Mouse (Mus musculus) liver, embryonic 14.5 days (tissue): ENCODE data around the gene Slc25a19. TPM values are rescaled to one million over a fixed set of nuclear protein-coding genes. Genes with fewer than 3 reads are reported as not detected.

Experiments used
- ATAC-seq: fragments of 200-750 bp; cut with Nextera tagmentation; 2 replicates; pipeline ENCODE4 v1.8.0; 2017; ENCODE audit warnings: moderate number of reproducible peaks, mild to moderate bottlenecking, moderate library complexity; ENCODE audit not compliant: insufficient read depth
- DNase-seq, 3 experiments: peaks; one replicate each; pipeline ENCODE4 v3.0.0-alpha.2; 2012 to 2013; ENCODE audit warnings: low read depth in 3 of 3, low spot score in 3 of 3
- H3K27ac ChIP-seq: fragments of 300-500 bp; sonication (generic); 2 replicates; pipeline ENCODE4 v1.5.1; 2014; ENCODE audit warnings: moderate library complexity, mild to moderate bottlenecking, control low read depth, inconsistent platforms
- H3K27me3 ChIP-seq: fragments of 300-500 bp; sonication (generic); 2 replicates; pipeline ENCODE4 v1.6.1; 2014; ENCODE audit warnings: mild to moderate bottlenecking, low read length, moderate library complexity; ENCODE audit not compliant: control insufficient read depth, insufficient read depth
- H3K36me3 ChIP-seq: fragments of 300-500 bp; sonication (generic); replicated peaks from 2 replicates; pipeline ENCODE4 v1.6.1; 2014; ENCODE audit warnings: low read depth; ENCODE audit not compliant: control insufficient read depth, insufficient read depth
- H3K4me1 ChIP-seq, 2 experiments: fragments of 200-500 bp in 1 of 2; fragments of 300-500 bp in 1 of 2; sonication (generic) in 1 of 2; replicated peaks; 2 replicates each; pipeline ENCODE4 v1.6.1; 2012 to 2014; ENCODE audit warnings: antibody characterized with exemption in 1 of 2, inconsistent platforms in 1 of 2, low read length in 1 of 2; ENCODE audit not compliant: control insufficient read depth in 2 of 2, insufficient read depth in 2 of 2
- H3K4me2 ChIP-seq: fragments of 300-500 bp; sonication (generic); 2 replicates; pipeline ENCODE4 v1.6.1; 2014; ENCODE audit warnings: low read depth, mild to moderate bottlenecking, control low read depth, moderate library complexity
- H3K4me3 ChIP-seq, 2 experiments: fragments of 200-500 bp in 1 of 2; fragments of 300-500 bp in 1 of 2; sonication (generic) in 1 of 2; 2 replicates each; pipeline ENCODE4 v1.5.1; 2012 to 2014; ENCODE audit warnings: low read depth in 2 of 2, low read length in 2 of 2, mild to moderate bottlenecking in 2 of 2, control low read depth in 1 of 2, inconsistent platforms in 1 of 2, moderate library complexity in 1 of 2; ENCODE audit not compliant: insufficient read depth in 1 of 2
- H3K9ac ChIP-seq: fragments of 300-500 bp; sonication (generic); replicated peaks from 2 replicates; pipeline ENCODE4 v1.6.1; 2014; ENCODE audit warnings: mild to moderate bottlenecking, control low read depth, moderate library complexity
- H3K9me3 ChIP-seq: fragments of 300-500 bp; sonication (generic); 2 replicates; pipeline ENCODE4 v1.6.1; 2016; ENCODE audit warnings: low read length, mixed read lengths; ENCODE audit not compliant: control insufficient read depth
- CTCF ChIP-seq: IDR thresholded peaks from 2 replicates; pipeline ENCODE4 v1.5.1; 2016; ENCODE audit warnings: antibody characterized with exemption, low read depth, control low read depth
- EP300 ChIP-seq: IDR thresholded peaks from 2 replicates; pipeline ENCODE4 v1.6.1; 2016; ENCODE audit warnings: antibody characterized with exemption, low read depth
- WGBS: fragments of 180-500 bp; shearing (Covaris S2); extraction: QIAGEN DNeasy Blood & Tissue Kit; methylation state at CpG from one replicate; pipeline ENCODE4 v1.1.7; 2014; ENCODE audit not compliant: insufficient replicate concordance; 5-methylcytosine and 5-hydroxymethylcytosine counted together
- polyA plus RNA-seq, 2 experiments: library from polyadenylated mRNA; depleted of rRNA in 1 of 2; stranded (reverse) in 1 of 2; unstranded in 1 of 2; fragments of >200 nt; fragmentation: Nextera tagmentation in 1 of 2; extraction: Ambion mirVana in 1 of 2; gene quantifications; 2 replicates each; pipeline versions ENCODE4 v1.2.1 to v1.2.3; 2012 to 2014

Slc25a19 gene
- polyA plus RNA-seq, 2 experiments: 8.5 to 10.5 TPM

- Histone ChIP-seq H3K9ac (peak overlapping the region; percentile 60), H3K4me2 (peak overlapping the region; percentile 95), H3K4me1 (peaks cover 14 to 15% of the 10 kb centered on the region in 2 experiments), H3K27me3 (no peaks in the 10 kb centered on the region), H3K4me3 (peak overlapping the region; percentile 77 to 97), H3K36me3 (peaks cover 40% of the 10 kb centered on the region), H3K27ac (no peak overlapping the region), H3K9me3 (no peaks in the 10 kb centered on the region)
- DNase-seq (no peak), ATAC-seq (no peak)
- 8% methylated on average over 7 of the region's 7 CpGs for WGBS
- TF ChIP-seq CTCF (no peak), EP300 (no peak)
Observed at GRCm38 (mm10) chr11:115564961-115565360, 63.1 kb downstream of the Slc25a19 start.

Other genes with a start within 250 kb of the Slc25a19 start
- gene Cdr2l, start 246.4 kb downstream of the Slc25a19 start, polyA plus RNA-seq (2012; rRNA removed): 1.5 and 1.7 TPM in 2 replicates
- gene Cdr2l, start 246.4 kb downstream of the Slc25a19 start, polyA plus RNA-seq (2014; fragmentation: Nextera tagmentation; extraction: Ambion mirVana): 0.86 and 1.0 TPM in 2 replicates
- gene Mrpl58, start 224.5 kb downstream of the Slc25a19 start, polyA plus RNA-seq (2012; rRNA removed): 37.8 and 49.2 TPM in 2 replicates
- gene Mrpl58, start 224.5 kb downstream of the Slc25a19 start, polyA plus RNA-seq (2014; fragmentation: Nextera tagmentation; extraction: Ambion mirVana): 86.5 and 90.7 TPM in 2 replicates
- gene Atp5h, start 208.3 kb downstream of the Slc25a19 start, polyA plus RNA-seq (2012; rRNA removed): 212 and 334 TPM in 2 replicates
- gene Atp5h, start 208.3 kb downstream of the Slc25a19 start, polyA plus RNA-seq (2014; fragmentation: Nextera tagmentation; extraction: Ambion mirVana): 616 and 620 TPM in 2 replicates
- gene Kctd2, start 208.2 kb downstream of the Slc25a19 start, polyA plus RNA-seq (2012; rRNA removed): 5.3 and 5.8 TPM in 2 replicates
- gene Kctd2, start 208.2 kb downstream of the Slc25a19 start, polyA plus RNA-seq (2014; fragmentation: Nextera tagmentation; extraction: Ambion mirVana): 5.2 and 5.6 TPM in 2 replicates
- gene Trim80, start 187.8 kb downstream of the Slc25a19 start, polyA plus RNA-seq (2012; rRNA removed): 0.07 and 0.10 TPM in 2 replicates
- 0.06 and 0.13 TPM in 2 replicates for gene Trim80, start 187.8 kb downstream of the Slc25a19 start, polyA plus RNA-seq (2014; fragmentation: Nextera tagmentation; extraction: Ambion mirVana)
- 0.02 TPM in 2 replicates for gene Slc16a5, start 165.8 kb downstream of the Slc25a19 start, polyA plus RNA-seq (2012; rRNA removed)
- 0.05 TPM in 1 of 2 replicates, not detected in the other for gene Slc16a5, start 165.8 kb downstream of the Slc25a19 start, polyA plus RNA-seq (2014; fragmentation: Nextera tagmentation; extraction: Ambion mirVana)
- 2.1 and 2.2 TPM in 2 replicates for gene Armc7, start 152.6 kb downstream of the Slc25a19 start, polyA plus RNA-seq (2012; rRNA removed)
- 2.0 and 2.2 TPM in 2 replicates for gene Armc7, start 152.6 kb downstream of the Slc25a19 start, polyA plus RNA-seq (2014; fragmentation: Nextera tagmentation; extraction: Ambion mirVana)
- gene Nt5c, start 136.4 kb downstream of the Slc25a19 start, polyA plus RNA-seq (2012; rRNA removed): 27.8 and 31.9 TPM in 2 replicates
- gene Nt5c, start 136.4 kb downstream of the Slc25a19 start, polyA plus RNA-seq (2014; fragmentation: Nextera tagmentation; extraction: Ambion mirVana): 50.7 and 50.9 TPM in 2 replicates
- gene Jpt1, start 113.9 kb downstream of the Slc25a19 start, polyA plus RNA-seq (2012; rRNA removed): 138 and 151 TPM in 2 replicates
- 233 and 256 TPM in 2 replicates for gene Jpt1, start 113.9 kb downstream of the Slc25a19 start, polyA plus RNA-seq (2014; fragmentation: Nextera tagmentation; extraction: Ambion mirVana)
- 161 and 198 TPM in 2 replicates for gene Sumo2, start 92.0 kb downstream of the Slc25a19 start, polyA plus RNA-seq (2012; rRNA removed)
- 393 and 406 TPM in 2 replicates for gene Sumo2, start 92.0 kb downstream of the Slc25a19 start, polyA plus RNA-seq (2014; fragmentation: Nextera tagmentation; extraction: Ambion mirVana)
- gene Nup85, start 63.9 kb downstream of the Slc25a19 start, polyA plus RNA-seq (2012; rRNA removed): 96.0 and 109 TPM in 2 replicates
- 118 and 125 TPM in 2 replicates for gene Nup85, start 63.9 kb downstream of the Slc25a19 start, polyA plus RNA-seq (2014; fragmentation: Nextera tagmentation; extraction: Ambion mirVana)
- gene Mrps7, start 24.4 kb downstream of the Slc25a19 start, polyA plus RNA-seq (2012; rRNA removed): 16.2 and 24.1 TPM in 2 replicates
- gene Mrps7, start 24.4 kb downstream of the Slc25a19 start, polyA plus RNA-seq (2014; fragmentation: Nextera tagmentation; extraction: Ambion mirVana): 52.6 and 53.3 TPM in 2 replicates
- 9.2 and 17.2 TPM in 2 replicates for gene Gga3, start 24.2 kb downstream of the Slc25a19 start, polyA plus RNA-seq (2012; rRNA removed)
- gene Gga3, start 24.2 kb downstream of the Slc25a19 start, polyA plus RNA-seq (2014; fragmentation: Nextera tagmentation; extraction: Ambion mirVana): 6.4 and 7.2 TPM in 2 replicates
- gene Mif4gd, start 15.3 kb downstream of the Slc25a19 start, polyA plus RNA-seq (2012; rRNA removed): 21.1 and 25.6 TPM in 2 replicates
- gene Mif4gd, start 15.3 kb downstream of the Slc25a19 start, polyA plus RNA-seq (2014; fragmentation: Nextera tagmentation; extraction: Ambion mirVana): 24.3 and 25.6 TPM in 2 replicates
- 15.7 and 22.4 TPM in 2 replicates for gene Grb2, start 80.3 kb upstream of the Slc25a19 start, polyA plus RNA-seq (2012; rRNA removed)
- 26.0 and 30.1 TPM in 2 replicates for gene Grb2, start 80.3 kb upstream of the Slc25a19 start, polyA plus RNA-seq (2014; fragmentation: Nextera tagmentation; extraction: Ambion mirVana)
- 11.0 and 13.8 TPM in 2 replicates for gene Tmem94, start 137.1 kb upstream of the Slc25a19 start, polyA plus RNA-seq (2012; rRNA removed)
- 3.7 and 6.1 TPM in 2 replicates for gene Tmem94, start 137.1 kb upstream of the Slc25a19 start, polyA plus RNA-seq (2014; fragmentation: Nextera tagmentation; extraction: Ambion mirVana)
- 7.1 and 7.8 TPM in 2 replicates for gene Caskin2, start 185.3 kb upstream of the Slc25a19 start, polyA plus RNA-seq (2012; rRNA removed)
- 4.9 and 6.1 TPM in 2 replicates for gene Caskin2, start 185.3 kb upstream of the Slc25a19 start, polyA plus RNA-seq (2014; fragmentation: Nextera tagmentation; extraction: Ambion mirVana)
- gene Tsen54, start 186.4 kb upstream of the Slc25a19 start, polyA plus RNA-seq (2012; rRNA removed): 12.4 and 12.9 TPM in 2 replicates
- 9.7 and 12.4 TPM in 2 replicates for gene Tsen54, start 186.4 kb upstream of the Slc25a19 start, polyA plus RNA-seq (2014; fragmentation: Nextera tagmentation; extraction: Ambion mirVana)
- 9.4 and 10.5 TPM in 2 replicates for gene Llgl2, start 195.8 kb upstream of the Slc25a19 start, polyA plus RNA-seq (2012; rRNA removed)
- 7.5 and 9.3 TPM in 2 replicates for gene Llgl2, start 195.8 kb upstream of the Slc25a19 start, polyA plus RNA-seq (2014; fragmentation: Nextera tagmentation; extraction: Ambion mirVana)
- 0.36 and 0.42 TPM in 2 replicates for gene Myo15b, start 230.1 kb upstream of the Slc25a19 start, polyA plus RNA-seq (2012; rRNA removed)
- 0.09 and 0.29 TPM in 2 replicates for gene Myo15b, start 230.1 kb upstream of the Slc25a19 start, polyA plus RNA-seq (2014; fragmentation: Nextera tagmentation; extraction: Ambion mirVana)